Mouse (Mus musculus) lung, postnatal 36 days (tissue): Measurements from ENCODE around the gene Sorcs2.

Experiments
- DNase-seq: peaks from one replicate; pipeline ENCODE4 v3.0.0; 2022; ENCODE audit warnings: mixed read lengths

The Sorcs2 gene

GRCm38 (mm10) chr5:36223787-36224186, 174.2 kb downstream of the Sorcs2 start:
- DNase-seq, result peak; percentile 57

- no peak for DNase-seq
Observed at GRCm38 (mm10) chr5:36220626-36221025, 177.3 kb downstream of the Sorcs2 start.

- DNase-seq, result no peak
Observed at GRCm38 (mm10) chr5:36220105-36220504, 177.8 kb downstream of the Sorcs2 start.

GRCm38 (mm10) chr5:36213310-36213709, 184.6 kb downstream of the Sorcs2 start:
- DNase-seq, result no peak

- DNase-seq, result no peak
Observed at GRCm38 (mm10) chr5:36208803-36209202, 189.1 kb downstream of the Sorcs2 start.

- DNase-seq, result no peak
Observed at GRCm38 (mm10) chr5:36205397-36205796, 192.5 kb downstream of the Sorcs2 start.

- no peak for DNase-seq
Observed at GRCm38 (mm10) chr5:36203916-36204315, 194.0 kb downstream of the Sorcs2 start, which contains the start of gene Psapl1. Gene Psapl1, plus strand, starts transcription at chr5:36204021.

- DNase-seq, result no peak
Observed at GRCm38 (mm10) chr5:36203421-36203820, 194.5 kb downstream of the Sorcs2 start.

GRCm38 (mm10) chr5:36202781-36203180, 195.2 kb downstream of the Sorcs2 start:
- no peak for DNase-seq

- DNase-seq, result no peak
Observed at GRCm38 (mm10) chr5:36199519-36199918, 198.4 kb downstream of the Sorcs2 start.

- DNase-seq, result no peak
Observed at GRCm38 (mm10) chr5:36195436-36195835, 202.5 kb downstream of the Sorcs2 start.

GRCm38 (mm10) chr5:36194631-36195030, 203.3 kb downstream of the Sorcs2 start:
- no peak for DNase-seq

- no peak for DNase-seq
Observed at GRCm38 (mm10) chr5:36192677-36193076, 205.3 kb downstream of the Sorcs2 start.

GRCm38 (mm10) chr5:36191876-36192275, 206.1 kb downstream of the Sorcs2 start:
- peak; percentile 46 for DNase-seq

- DNase-seq, result no peak
Observed at GRCm38 (mm10) chr5:36191285-36191684, 206.7 kb downstream of the Sorcs2 start.

- DNase-seq, result no peak
Observed at GRCm38 (mm10) chr5:36188310-36188709, 209.6 kb downstream of the Sorcs2 start.

GRCm38 (mm10) chr5:36186294-36187053, 211.5 kb downstream of the Sorcs2 start:
- DNase-seq, result no peak

- no peak for DNase-seq
Observed at GRCm38 (mm10) chr5:36182326-36182725, 215.6 kb downstream of the Sorcs2 start.

GRCm38 (mm10) chr5:36179708-36180107, 218.2 kb downstream of the Sorcs2 start:
- DNase-seq, result no peak

- DNase-seq, result no peak
Observed at GRCm38 (mm10) chr5:36178785-36179184, 219.2 kb downstream of the Sorcs2 start.

- peak; percentile 48 for DNase-seq
Observed at GRCm38 (mm10) chr5:36178215-36178614, 219.7 kb downstream of the Sorcs2 start.

- DNase-seq, result no peak
Observed at GRCm38 (mm10) chr5:36176873-36177272, 221.1 kb downstream of the Sorcs2 start.

- peak; percentile 45 for DNase-seq
Observed at GRCm38 (mm10) chr5:36176409-36176808, 221.5 kb downstream of the Sorcs2 start.

GRCm38 (mm10) chr5:36174569-36175115, 223.3 kb downstream of the Sorcs2 start:
- DNase-seq, result no peak
